Mouse (Mus musculus) frontal cortex, postnatal 36 days (tissue): Measurements from ENCODE around the gene Wasf3.

Experiments
- DNase-seq, 2 experiments: peaks; one replicate each; pipeline ENCODE4 v3.0.0; 2022; ENCODE audit warnings: low spot score in 2 of 2

Wasf3 gene

DNA sequence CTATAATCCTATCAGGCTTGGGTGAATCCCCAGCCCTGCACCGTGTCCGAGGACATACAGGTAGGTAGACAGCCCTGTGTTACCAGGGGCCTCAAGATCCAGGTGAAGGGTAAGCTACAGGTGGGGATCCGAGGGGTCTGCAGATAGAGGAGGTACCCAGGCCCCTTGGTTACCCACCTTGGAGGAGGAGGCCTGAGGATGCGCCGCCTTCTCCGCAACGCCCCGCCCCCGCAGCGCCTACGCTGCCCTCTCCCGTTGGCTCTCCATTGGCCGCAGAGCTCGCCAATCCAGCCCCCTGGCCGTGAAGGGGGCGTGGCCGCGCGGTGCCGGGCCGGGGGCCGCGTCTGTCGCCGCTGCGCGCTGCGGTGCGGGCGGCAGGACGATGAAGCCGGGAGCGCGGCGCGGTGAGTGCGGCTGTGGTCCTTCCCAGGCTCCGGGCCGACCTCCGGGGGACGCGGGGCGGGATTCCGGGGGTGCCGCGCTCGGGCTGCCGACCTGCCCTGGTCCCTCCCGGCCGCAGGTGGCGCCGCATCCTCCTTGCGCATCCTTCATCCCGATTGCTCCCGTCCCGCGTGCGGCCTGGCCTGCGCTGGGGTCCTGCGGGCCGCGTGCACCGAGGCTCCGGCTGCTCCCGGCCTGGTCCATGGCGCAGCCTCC lies at the start of gene Wasf3:
Wasf3 (plus strand) TSS at position 51 of the 657 bp plus-strand sequence.
- peak; percentile 88 to 90 for DNase-seq

DNA sequence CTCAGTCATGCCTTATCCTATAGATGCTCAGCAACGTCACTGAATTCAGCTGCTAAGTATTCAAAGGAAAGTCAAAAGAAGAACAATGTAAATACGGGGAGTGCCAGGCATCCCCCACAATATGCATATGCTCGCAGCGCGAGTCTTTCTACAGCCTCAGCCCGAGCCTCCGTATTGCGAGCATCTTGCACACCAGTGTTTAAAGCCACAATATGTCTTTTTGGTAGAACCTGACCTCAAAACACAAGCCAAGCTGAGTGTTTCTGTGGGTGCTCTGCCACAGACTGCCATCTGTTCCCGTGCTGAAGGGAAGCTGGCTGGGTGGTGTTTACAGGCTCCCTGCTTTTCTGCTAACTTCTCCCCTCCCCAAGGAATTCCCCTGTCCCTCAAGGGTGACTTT lies 46.7 kb upstream of the Wasf3 start:
- DNase-seq, result peak; percentile 58 to 81

DNA sequence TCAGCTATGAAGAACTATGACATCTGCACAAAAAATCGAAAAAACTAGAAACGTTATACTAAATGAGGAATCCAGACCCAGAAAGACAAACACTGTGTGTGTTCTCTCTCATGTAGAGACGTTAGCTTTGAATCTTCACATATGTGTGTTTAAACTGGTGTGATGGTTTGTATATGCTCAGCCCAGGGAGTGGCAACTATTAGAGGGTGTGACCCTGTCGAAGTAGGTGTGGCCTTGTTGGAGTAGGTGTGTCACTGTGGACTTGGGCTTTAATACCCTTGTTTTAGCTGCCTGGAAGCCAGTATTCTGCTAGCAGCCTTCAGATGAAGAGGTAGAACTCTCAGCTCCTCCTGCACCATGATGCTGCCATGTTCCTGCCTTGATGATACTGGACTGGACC lies 44.7 kb upstream of the Wasf3 start:
- no peak for DNase-seq

- DNase-seq, result no peak
These were observed 39.7 kb upstream of the Wasf3 start for GRCm38 (mm10) chr5:146344911-146345686.

GRCm38 (mm10) chr5:146347081-146347480 lies 37.7 kb upstream of the Wasf3 start:
- DNase-seq, result no peak

- DNase-seq, result no peak
These were observed 35.6 kb upstream of the Wasf3 start for GRCm38 (mm10) chr5:146349183-146349582.

DNA sequence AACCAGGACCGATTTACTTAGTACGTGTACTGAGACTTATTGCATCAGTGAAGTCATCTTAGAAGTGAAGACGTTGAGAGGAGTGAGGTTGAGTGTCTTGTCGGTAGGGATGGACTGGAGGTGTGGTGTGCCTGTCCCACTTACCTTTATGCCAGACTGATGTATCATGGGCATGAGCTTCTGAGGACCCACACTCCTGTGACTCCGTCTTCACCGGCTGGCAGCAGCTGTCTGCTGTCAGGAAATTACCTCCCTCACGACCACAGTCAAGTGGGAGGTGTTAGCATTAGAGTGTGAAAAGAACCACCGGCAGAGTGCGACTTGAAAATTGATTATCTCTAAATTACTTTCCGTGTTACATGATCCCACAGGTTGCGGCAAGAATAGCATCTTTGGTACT lies 34.0 kb upstream of the Wasf3 start:
- no peak for DNase-seq

DNA sequence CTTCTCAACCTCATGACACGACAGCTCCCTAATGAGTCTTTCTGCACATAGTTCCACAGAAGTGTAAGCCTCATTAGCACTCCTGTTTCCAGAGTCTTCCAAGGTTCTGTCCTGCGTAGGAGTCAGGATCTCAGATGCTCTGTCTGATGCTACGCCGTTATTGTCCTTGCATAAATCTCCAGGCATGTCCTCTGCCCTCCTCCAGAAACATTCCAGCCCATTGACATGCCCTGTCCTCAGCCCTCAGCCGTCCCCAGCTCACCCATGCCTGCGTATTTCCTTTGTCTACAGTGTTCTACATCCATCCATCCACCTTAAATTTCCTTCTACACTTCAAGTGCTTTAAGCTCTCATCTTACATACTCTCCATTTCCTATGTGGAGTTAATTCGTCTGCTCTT lies 32.8 kb upstream of the Wasf3 start:
- no peak for DNase-seq

DNA sequence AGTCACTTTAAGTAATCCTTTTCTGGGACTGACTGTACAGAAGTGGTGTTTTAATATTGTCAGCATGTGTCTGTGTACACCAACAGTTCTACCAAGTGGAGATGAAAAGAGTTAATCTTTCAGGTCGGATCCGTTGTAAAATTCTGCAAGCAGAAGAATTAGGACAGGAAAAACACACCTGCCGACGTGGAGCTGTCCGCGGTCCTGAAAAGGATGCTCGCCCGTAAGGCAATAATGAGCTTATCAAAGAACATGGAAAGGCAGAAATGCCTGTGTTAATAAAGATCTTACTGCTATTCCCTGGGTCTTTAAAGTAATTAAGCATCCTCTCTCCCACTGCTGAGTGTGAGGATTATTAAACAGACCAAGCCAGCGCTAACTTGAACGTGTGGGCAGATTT lies 24.4 kb upstream of the Wasf3 start:
- DNase-seq, result no peak

DNA sequence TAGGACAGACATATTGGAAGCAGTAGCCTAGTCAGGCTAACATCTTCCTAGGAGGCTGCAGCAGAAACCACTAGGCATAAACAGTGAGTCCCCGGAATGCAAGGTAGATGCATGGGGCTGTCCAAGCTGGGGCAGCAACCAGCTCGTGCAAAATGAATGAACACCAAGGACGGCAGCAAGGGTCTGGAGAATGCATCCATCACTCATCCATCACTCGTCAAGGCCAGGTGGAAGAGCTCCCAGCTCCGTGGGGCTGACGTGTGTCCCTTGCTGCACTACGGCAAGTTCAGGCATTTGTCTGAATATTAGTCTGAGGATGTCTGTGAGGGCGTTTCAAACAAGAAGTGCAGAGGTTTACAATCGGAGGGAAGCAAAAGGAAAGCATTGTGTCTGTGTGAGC lies 22.1 kb upstream of the Wasf3 start:
- DNase-seq, result no peak

DNA sequence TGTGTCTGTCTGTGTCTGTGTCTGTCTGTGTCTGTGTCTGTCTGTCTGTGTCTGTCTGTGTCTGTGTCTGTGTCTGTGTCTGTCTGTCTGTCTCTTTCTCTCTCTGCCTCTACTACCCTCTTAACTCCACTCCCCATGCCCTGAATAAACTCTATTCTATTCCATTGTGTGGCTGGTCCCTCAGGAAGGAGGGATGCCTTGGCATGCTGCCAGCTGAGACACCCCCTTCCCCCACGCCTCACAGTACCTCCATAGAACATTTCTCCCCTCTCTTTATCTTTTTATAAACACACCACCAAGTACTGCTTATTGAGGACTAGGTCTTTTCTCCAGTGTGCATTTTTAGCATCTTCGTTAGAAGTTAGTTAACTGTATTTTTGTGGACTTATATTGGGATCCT lies 16.4 kb upstream of the Wasf3 start:
- DNase-seq, result no peak

DNA sequence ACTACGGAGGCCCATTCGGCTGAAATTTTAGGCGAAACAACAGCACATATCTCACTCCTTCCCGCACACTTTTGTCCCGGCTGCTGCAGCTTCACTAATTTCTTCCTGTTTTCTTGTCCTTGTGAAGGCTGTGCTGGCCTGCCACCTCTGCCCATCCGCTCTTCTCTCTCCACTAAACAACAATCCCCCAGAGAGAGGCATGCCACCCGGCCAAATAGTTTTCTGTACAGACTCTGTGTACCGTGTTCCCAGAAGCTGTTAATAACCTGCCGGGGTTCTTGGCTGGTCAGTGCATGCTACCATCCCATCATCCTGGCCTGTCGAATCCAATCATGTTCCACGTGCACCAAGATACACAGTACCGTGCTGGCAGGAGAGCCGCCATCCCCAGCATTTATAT lies 15.8 kb upstream of the Wasf3 start:
- DNase-seq, result no peak

- DNase-seq, result peak; percentile 30 to 65
These were observed 14.0 kb upstream of the Wasf3 start for GRCm38 (mm10) chr5:146370794-146371193.

- no peak for DNase-seq
These were observed 11.5 kb upstream of the Wasf3 start for GRCm38 (mm10) chr5:146373238-146373637.

- DNase-seq, result no peak
These were observed 8.2 kb upstream of the Wasf3 start for GRCm38 (mm10) chr5:146376601-146377000.

GRCm38 (mm10) chr5:146380041-146380440 lies 4.7 kb upstream of the Wasf3 start:
- DNase-seq, result no peak

- no peak for DNase-seq
These were observed 2.5 kb upstream of the Wasf3 start for GRCm38 (mm10) chr5:146382268-146382667.

- no peak for DNase-seq
These were observed 1.4 kb upstream of the Wasf3 start for GRCm38 (mm10) chr5:146383401-146383800.

GRCm38 (mm10) chr5:146385989-146386388 lies 1.2 kb downstream of the Wasf3 start:
- no peak for DNase-seq

- no peak for DNase-seq
These were observed 2.1 kb downstream of the Wasf3 start for GRCm38 (mm10) chr5:146386906-146387305.

DNA sequence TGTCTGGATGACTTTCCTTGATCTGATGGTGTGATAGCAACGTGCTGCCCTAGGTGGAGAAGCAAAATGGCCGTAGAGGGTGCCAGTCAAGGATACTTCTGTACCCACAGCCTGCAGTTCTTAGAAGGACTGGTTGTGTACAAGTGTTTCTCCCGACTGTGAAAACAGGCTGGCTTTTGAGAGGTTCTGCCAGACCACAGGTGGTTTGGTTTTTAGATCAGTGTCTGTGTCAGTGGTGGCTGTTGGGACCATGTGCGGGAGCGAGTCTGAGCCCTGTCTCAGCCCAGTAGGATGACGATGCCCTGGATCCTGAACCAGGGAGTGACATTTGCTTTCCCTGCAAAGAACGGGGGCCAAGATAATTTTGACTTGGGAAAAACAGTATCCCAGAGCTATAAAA lies 9.8 kb downstream of the Wasf3 start:
- no peak for DNase-seq

GRCm38 (mm10) chr5:146397253-146397652 lies 12.5 kb downstream of the Wasf3 start:
- no peak for DNase-seq

- no peak for DNase-seq
These were observed 13.8 kb downstream of the Wasf3 start for GRCm38 (mm10) chr5:146398386-146399115.
